Mouse (Mus musculus) CH12.LX (cell line): Measurements from ENCODE around the gene Igf1. TPM values are rescaled to one million over a fixed set of nuclear protein-coding genes. Genes with fewer than 3 reads are reported as not detected.

Experiments used
- DNase-seq: peaks from one replicate; pipeline ENCODE4 v3.0.0-alpha.2; 2013; ENCODE audit errors: extremely low read depth
- H3K27ac ChIP-seq: 2 replicates; pipeline ENCODE4 v1.5.1; 2012; ENCODE audit warnings: low read depth, mild to moderate bottlenecking, control low read depth, moderate library complexity; ENCODE audit not compliant: insufficient read depth
- H3K27me3 ChIP-seq: replicated peaks from 2 replicates; pipeline ENCODE3; 2012; ENCODE audit warnings: inconsistent platforms
- H3K36me3 ChIP-seq, 2 experiments: replicated peaks in 1 of 2; 2 replicates each; pipeline versions ENCODE3 to v1.6.1; 2012; ENCODE audit warnings: inconsistent platforms in 1 of 2, low read length in 1 of 2, mild to moderate bottlenecking in 1 of 2, mixed read lengths in 1 of 2, moderate library complexity in 1 of 2; ENCODE audit not compliant: control insufficient read depth in 1 of 2, insufficient read depth in 1 of 2
- H3K4me1 ChIP-seq, 2 experiments: 2 replicates each; pipeline ENCODE4 v1.6.1; 2012; ENCODE audit warnings: inconsistent platforms in 1 of 2, moderate library complexity in 1 of 2; ENCODE audit not compliant: insufficient read depth in 2 of 2, control insufficient read depth in 1 of 2
- H3K4me2 ChIP-seq: 2 replicates; pipeline ENCODE4 v1.6.1; 2012; ENCODE audit warnings: low read depth, mild to moderate bottlenecking, control low read depth; ENCODE audit not compliant: poor library complexity, insufficient read depth, severe bottlenecking
- H3K4me3 ChIP-seq, 3 experiments: fragments of 150-350 bp in 1 of 3; sonication (generic) in 1 of 3; replicated peaks in 1 of 3; 2 replicates each; pipeline versions ENCODE3 to v1.5.1; 2011 to 2012; ENCODE audit warnings: low read depth in 2 of 3, low read length in 2 of 3, mild to moderate bottlenecking in 2 of 3, moderate library complexity in 2 of 3, control low read depth in 1 of 3, improper control_type of control experiment in 1 of 3, inconsistent platforms in 1 of 3, mixed read lengths in 1 of 3; ENCODE audit not compliant: poor library complexity in 1 of 3
- H3K79me2 ChIP-seq: replicated peaks from 2 replicates; pipeline ENCODE4 v1.6.1; 2012; ENCODE audit warnings: mild to moderate bottlenecking, moderate library complexity; ENCODE audit not compliant: control insufficient read depth, poor library complexity, insufficient read depth, severe bottlenecking; ENCODE audit errors: extremely low read depth
- H3K9ac ChIP-seq: 2 replicates; pipeline ENCODE4 v1.6.1; 2012; ENCODE audit warnings: low read depth, mild to moderate bottlenecking, control low read depth, moderate library complexity; ENCODE audit not compliant: insufficient read depth
- H3K9me3 ChIP-seq: replicated peaks from 2 replicates; pipeline ENCODE3; 2012; ENCODE audit warnings: low read length, inconsistent platforms, mixed read lengths
- CHD1 ChIP-seq: IDR thresholded peaks from 2 replicates; pipeline ENCODE4 v1.6.1; 2012; ENCODE audit warnings: low read depth, low read length, improper control_type of control experiment, inconsistent platforms
- CHD2 ChIP-seq: IDR thresholded peaks from 2 replicates; pipeline ENCODE4 v1.6.1; 2011; ENCODE audit warnings: low read length, improper control_type of control experiment
- E2F4 ChIP-seq: IDR thresholded peaks from 2 replicates; pipeline ENCODE4 v1.6.1; 2011; ENCODE audit warnings: low read depth, low read length, improper control_type of control experiment; ENCODE audit not compliant: insufficient replicate concordance
- ELF1 ChIP-seq: IDR thresholded peaks from 2 replicates; pipeline ENCODE4 v1.6.1; 2014; ENCODE audit warnings: low read depth, mild to moderate bottlenecking, inconsistent platforms, low read length, improper control_type of control experiment
- EP300 ChIP-seq: IDR thresholded peaks from 2 replicates; pipeline ENCODE4 v1.6.1; 2011; ENCODE audit warnings: low read length, improper control_type of control experiment
- ETS1 ChIP-seq: conservative IDR thresholded peaks from 2 replicates; pipeline ENCODE4 v1.6.1; 2012; ENCODE audit warnings: low read depth, mild to moderate bottlenecking, inconsistent platforms, low read length, improper control_type of control experiment, moderate library complexity
- GABPA ChIP-seq: IDR thresholded peaks from 2 replicates; pipeline ENCODE4 v1.6.1; 2012; ENCODE audit warnings: low read depth, low read length, improper control_type of control experiment, inconsistent platforms; ENCODE audit not compliant: insufficient replicate concordance
- HCFC1 ChIP-seq: IDR thresholded peaks from 2 replicates; pipeline ENCODE4 v1.6.1; 2012; ENCODE audit warnings: low read depth, mild to moderate bottlenecking, inconsistent platforms, low read length, improper control_type of control experiment
- IRF4 ChIP-seq: IDR thresholded peaks from 2 replicates; pipeline ENCODE4 v1.6.1; 2014; ENCODE audit warnings: low read depth, mild to moderate bottlenecking, inconsistent platforms, low read length, improper control_type of control experiment
- JUN ChIP-seq: IDR thresholded peaks from 2 replicates; pipeline ENCODE4 v1.6.1; 2011; ENCODE audit warnings: low read depth, mild to moderate bottlenecking, low read length, improper control_type of control experiment, moderate library complexity; ENCODE audit not compliant: insufficient read depth
- JUND ChIP-seq: conservative IDR thresholded peaks from 2 replicates; pipeline ENCODE4 v1.6.1; 2011; ENCODE audit warnings: low read depth, low read length, improper control_type of control experiment
- MAFK ChIP-seq: IDR thresholded peaks from 2 replicates; pipeline ENCODE4 v1.6.1; 2011; ENCODE audit warnings: low read length, improper control_type of control experiment; ENCODE audit not compliant: insufficient replicate concordance
- MAX ChIP-seq: IDR thresholded peaks from 2 replicates; pipeline ENCODE4 v1.6.1; 2011; ENCODE audit warnings: low read length, improper control_type of control experiment
- MAZ ChIP-seq: IDR thresholded peaks from 2 replicates; pipeline ENCODE4 v1.6.1; 2012; ENCODE audit warnings: low read depth, mild to moderate bottlenecking, inconsistent platforms, low read length, improper control_type of control experiment, moderate library complexity
- MXI1 ChIP-seq: IDR thresholded peaks from 2 replicates; pipeline ENCODE4 v1.6.1; 2011; ENCODE audit warnings: mild to moderate bottlenecking, low read depth, low read length, improper control_type of control experiment
- NRF1 ChIP-seq: IDR thresholded peaks from 2 replicates; pipeline ENCODE4 v1.6.1; 2014; ENCODE audit warnings: low read depth, mild to moderate bottlenecking, inconsistent platforms, low read length, improper control_type of control experiment, moderate library complexity
- PAX5 ChIP-seq: IDR thresholded peaks from 2 replicates; pipeline ENCODE4 v1.6.1; 2012; ENCODE audit warnings: low read length, inconsistent platforms, mixed read lengths
- RAD21 ChIP-seq: IDR thresholded peaks from 2 replicates; pipeline ENCODE4 v1.6.1; 2011; ENCODE audit warnings: low read depth, mild to moderate bottlenecking, low read length, improper control_type of control experiment, moderate library complexity
- RCOR1 ChIP-seq: conservative IDR thresholded peaks from 2 replicates; pipeline ENCODE4 v1.6.1; 2012; ENCODE audit warnings: low read depth, mild to moderate bottlenecking, inconsistent platforms, low read length, improper control_type of control experiment
- SIN3A ChIP-seq: IDR thresholded peaks from 2 replicates; pipeline ENCODE4 v1.6.1; 2012; ENCODE audit warnings: low read length, improper control_type of control experiment, inconsistent platforms
- SMC3 ChIP-seq: IDR thresholded peaks from 2 replicates; pipeline ENCODE4 v1.6.1; 2011; ENCODE audit warnings: low read depth, low read length, improper control_type of control experiment
- TCF12 ChIP-seq: IDR thresholded peaks from 2 replicates; pipeline ENCODE4 v1.6.1; 2014; ENCODE audit warnings: low read depth, mild to moderate bottlenecking, inconsistent platforms, low read length, improper control_type of control experiment
- USF1 ChIP-seq: IDR thresholded peaks from 2 replicates; pipeline ENCODE4 v1.6.1; 2014; ENCODE audit warnings: low read depth, mild to moderate bottlenecking, inconsistent platforms, low read length, improper control_type of control experiment
- USF2 ChIP-seq: conservative IDR thresholded peaks from 2 replicates; pipeline ENCODE4 v1.6.1; 2011; ENCODE audit warnings: low read depth, low read length, improper control_type of control experiment
- ZC3H11A ChIP-seq: IDR thresholded peaks from 2 replicates; pipeline ENCODE4 v1.6.1; 2012; ENCODE audit warnings: low read depth, mild to moderate bottlenecking, inconsistent platforms, low read length, improper control_type of control experiment
- ZMIZ1 ChIP-seq: IDR thresholded peaks from 2 replicates; pipeline ENCODE4 v1.6.1; 2012; ENCODE audit warnings: low read depth, mild to moderate bottlenecking, inconsistent platforms, low read length, improper control_type of control experiment
- ZNF384 ChIP-seq: IDR thresholded peaks from 2 replicates; pipeline ENCODE4 v1.6.1; 2012; ENCODE audit warnings: low read depth, low read length, improper control_type of control experiment, inconsistent platforms
- dilution Hi-C: fragments of 300-500 bp; cut with MboI; formaldehyde crosslinking; loops from 2 replicates; pipeline ENCODE4 v1.14.3; 2020; ENCODE audit warnings: low sequenced_read_pairs; ENCODE audit not compliant: extremely low pct_unique_long_range_greater_than_20kb, extremely low pct_ligation_motif_present
- in situ Hi-C: fragments of 300-500 bp; cut with MboI; formaldehyde crosslinking; loops from 3 replicates; pipeline ENCODE4 v1.14.3; 2019; ENCODE audit warnings: low sequenced_read_pairs, low pct_ligation_motif_present, low pct_unique_long_range_greater_than_20kb, mixed read lengths
- polyA plus RNA-seq: library from polyadenylated mRNA; unstranded; fragments of >175 nt; gene quantifications from 2 replicates; pipeline ENCODE4 v1.2.1, GENCODE M21; 2012; ENCODE audit warnings: low read depth; ENCODE audit not compliant: insufficient read length
- total RNA-seq, 2 experiments: library from RNA; depleted of rRNA; stranded (reverse); fragments of 300-350 nt in 1 of 2; fragments of >200 nt in 1 of 2; gene quantifications; 2 replicates each; pipeline ENCODE4 v1.2.3; 2012 to 2014

Igf1 gene
- total and polyA plus RNA-seq, 3 experiments, result 0.23 TPM; not detected in 2

- DNase-seq, result no peak
- Histone ChIP-seq H3K27ac (no peak overlapping the region), H3K4me3 (no peak overlapping the region), H3K27me3 (no peaks in the 10 kb centered on the region), H3K4me2 (no peak overlapping the region), H3K79me2 (no peaks in the 10 kb centered on the region), H3K9me3 (no peaks in the 10 kb centered on the region), H3K4me1 (peaks cover 3 to 40% of the 10 kb centered on the region in 2 experiments; a peak in 2 of 4 replicates), H3K36me3 (no peaks in the 10 kb centered on the region), H3K9ac (no peak overlapping the region)
- TF ChIP-seq JUND (no peak), USF1 (no peak), SIN3A (no peak), MAZ (no peak), ZNF384 (no peak), NRF1 (no peak), ZMIZ1 (no peak), GABPA (no peak), IRF4 (no peak), ZC3H11A (no peak), JUN (no peak), E2F4 (no peak), MXI1 (no peak), SMC3 (no peak), RCOR1 (no peak), PAX5 (no peak), CHD2 (no peak)
- dilution Hi-C loops (no loop called here), in situ Hi-C loops (no loop called here)
These were observed 13.0 kb upstream of the Igf1 start for GRCm38 (mm10) chr10:87844917-87845552.

- dilution Hi-C loops (no loop called here), in situ Hi-C loops (no loop called here)
- Histone ChIP-seq H3K4me1 (peaks cover 3 to 33% of the 10 kb centered on the region in 2 experiments; a peak in 2 of 4 replicates), H3K36me3 (no peaks in the 10 kb centered on the region), H3K4me2 (no peak overlapping the region), H3K9ac (no peak overlapping the region), H3K9me3 (no peaks in the 10 kb centered on the region), H3K4me3 (no peak overlapping the region), H3K79me2 (no peaks in the 10 kb centered on the region), H3K27ac (no peak overlapping the region), H3K27me3 (no peaks in the 10 kb centered on the region)
- DNase-seq, result no peak
- TF ChIP-seq USF2, result no peak
- TF ChIP-seq GABPA, result no peak
- TF ChIP-seq MAFK, result no peak
- TF ChIP-seq NRF1, result no peak
- no peak for TF ChIP-seq SMC3
- TF ChIP-seq MAX, result no peak
- no peak for TF ChIP-seq IRF4
- no peak for TF ChIP-seq TCF12
- TF ChIP-seq CHD2, result no peak
- TF ChIP-seq ELF1, result no peak
- TF ChIP-seq ETS1, result no peak
- TF ChIP-seq JUND, result no peak
- no peak for TF ChIP-seq EP300
- TF ChIP-seq CHD1, result no peak
- TF ChIP-seq HCFC1, result no peak
- no peak for TF ChIP-seq RAD21
- TF ChIP-seq E2F4, result no peak
These were observed 10.2 kb upstream of the Igf1 start for GRCm38 (mm10) chr10:87847882-87848281.
